Mouse (Mus musculus): ENCODE results near the gene Kif22. TPM values are rescaled to one million over a fixed set of nuclear protein-coding genes. Genes with fewer than 3 reads are reported as not detected.
A peak's percentile ranks its signal among the peaks of the same experiment; 100 is the strongest.

Kif22 gene
- polyA plus RNA-seq, 1 experiment from 2014 or later: 180 TPM

- Histone ChIP-seq H3K9me3 (ENCODE audit: low read depth, low read length) (no peaks in the 10 kb centered on the region), H3K36me3 (ENCODE audit: insufficient read depth) (peaks cover 38% of the 10 kb centered on the region), H3K9ac (no peak overlapping the region), H3K4me1 (ENCODE audit: insufficient read depth) (peaks cover 5% of the 10 kb centered on the region; the same call in 1 of the 2 replicates), H3K27me3 (ENCODE audit: insufficient read depth, low read length) (no peaks in the 10 kb centered on the region), H3K27ac (ENCODE audit: low read depth) (no peak overlapping the region), H3K4me2 (no peak overlapping the region), H3K4me3 (ENCODE audit: low read depth, low read length) (no peak overlapping the region)
- ATAC-seq (ENCODE audit: insufficient read depth) (no peak), DNase-seq (no peak)
- TF ChIP-seq CTCF (IDR thresholded peaks at IDR 0.05; ENCODE audit: low read depth): no peak
- WGBS: 86% methylated on average over 2 of the region's 2 CpGs
These were observed 31.2 kb downstream of the Kif22 start for GRCm38 (mm10) chr7:127011051-127011450.

- TF ChIP-seq CTCF (IDR thresholded peaks at IDR 0.05; ENCODE audit: low read depth): no peak
- H3K4me2 ChIP-seq: no peak overlapping the region
- no peaks in the 10 kb centered on the region for H3K4me1 ChIP-seq (ENCODE audit: insufficient read depth)
- H3K27ac ChIP-seq (ENCODE audit: low read depth): peak overlapping the region; percentile 46; the same call in 1 of the 2 replicates
- H3K9me3 ChIP-seq (ENCODE audit: low read depth, low read length): no peaks in the 10 kb centered on the region
- no peaks in the 10 kb centered on the region for H3K27me3 ChIP-seq (ENCODE audit: insufficient read depth, low read length)
- ATAC-seq (ENCODE audit: insufficient read depth) (no peak), DNase-seq (no peak)
- H3K36me3 ChIP-seq (ENCODE audit: insufficient read depth): peaks cover 25% of the 10 kb centered on the region; the same call in 1 of the 2 replicates
- WGBS: 78% methylated on average over 17 of the region's 17 CpGs
- no peak overlapping the region for H3K4me3 ChIP-seq (ENCODE audit: low read depth, low read length)
- H3K9ac ChIP-seq: 0 out of 2 replicates have a peak overlapping the region, but pooled peaks have one; percentile 29
These were observed 32.8 kb downstream of the Kif22 start for GRCm38 (mm10) chr7:127009307-127010085.

- H3K9ac ChIP-seq: peak overlapping the region; percentile 29
- DNase-seq: peak; percentile 63
- no peak overlapping the region for H3K4me3 ChIP-seq (ENCODE audit: low read depth, low read length)
- TF ChIP-seq CTCF (IDR thresholded peaks at IDR 0.05; ENCODE audit: low read depth): no peak
- peak; percentile 80 for ATAC-seq (ENCODE audit: insufficient read depth)
- H3K27me3 ChIP-seq (ENCODE audit: insufficient read depth, low read length): no peaks in the 10 kb centered on the region
- no peaks in the 10 kb centered on the region for H3K4me1 ChIP-seq (ENCODE audit: insufficient read depth)
- H3K36me3 ChIP-seq (ENCODE audit: insufficient read depth): peaks cover 17% of the 10 kb centered on the region; the same call in 1 of the 2 replicates
- H3K27ac ChIP-seq (ENCODE audit: low read depth): peak overlapping the region; percentile 63
- no peaks in the 10 kb centered on the region for H3K9me3 ChIP-seq (ENCODE audit: low read depth, low read length)
- WGBS: 43% methylated on average over 9 of the region's 9 CpGs
- H3K4me2 ChIP-seq: no peak overlapping the region
These were observed 33.8 kb downstream of the Kif22 start for GRCm38 (mm10) chr7:127008239-127009019.

- no peak for TF ChIP-seq CTCF (IDR thresholded peaks at IDR 0.05; ENCODE audit: low read depth)
- Histone ChIP-seq H3K4me3 (ENCODE audit: low read depth, low read length) (no peak overlapping the region), H3K36me3 (ENCODE audit: insufficient read depth) (peaks cover 7% of the 10 kb centered on the region; the same call in 1 of the 2 replicates), H3K27ac (ENCODE audit: low read depth) (no peak overlapping the region), H3K4me1 (ENCODE audit: insufficient read depth) (no peaks in the 10 kb centered on the region), H3K27me3 (ENCODE audit: insufficient read depth, low read length) (no peaks in the 10 kb centered on the region), H3K9me3 (ENCODE audit: low read depth, low read length) (no peaks in the 10 kb centered on the region), H3K4me2 (no peak overlapping the region), H3K9ac (no peak overlapping the region)
- ATAC-seq (ENCODE audit: insufficient read depth) (no peak), DNase-seq (no peak)
- 75% methylated on average over 6 of the region's 6 CpGs for WGBS
These were observed 34.8 kb downstream of the Kif22 start for GRCm38 (mm10) chr7:127007313-127008024.

GRCm38 (mm10) chr7:127004122-127004875 is 38.0 kb downstream of the Kif22 start:
- ATAC-seq (ENCODE audit: insufficient read depth): no peak
- no peak for DNase-seq
- Histone ChIP-seq H3K4me2 (no peak overlapping the region), H3K4me3 (ENCODE audit: low read depth, low read length) (no peak overlapping the region), H3K27me3 (ENCODE audit: insufficient read depth, low read length) (no peaks in the 10 kb centered on the region), H3K9ac (no peak overlapping the region), H3K4me1 (ENCODE audit: insufficient read depth) (no peaks in the 10 kb centered on the region), H3K27ac (ENCODE audit: low read depth) (no peak overlapping the region), H3K9me3 (ENCODE audit: low read depth, low read length) (no peaks in the 10 kb centered on the region), H3K36me3 (ENCODE audit: insufficient read depth) (no peaks in the 10 kb centered on the region)
- TF ChIP-seq CTCF (IDR thresholded peaks at IDR 0.05; ENCODE audit: low read depth): peak; percentile 26
- 76% methylated on average over 4 of the region's 4 CpGs for WGBS

- no peak overlapping the region for H3K9ac ChIP-seq
- ATAC-seq (ENCODE audit: insufficient read depth) (no peak), DNase-seq (no peak)
- no peak overlapping the region for H3K27ac ChIP-seq (ENCODE audit: low read depth)
- no peak overlapping the region for H3K4me2 ChIP-seq
- WGBS: 78% methylated on average over 5 of the region's 5 CpGs
- no peaks in the 10 kb centered on the region for H3K4me1 ChIP-seq (ENCODE audit: insufficient read depth)
- no peaks in the 10 kb centered on the region for H3K36me3 ChIP-seq (ENCODE audit: insufficient read depth)
- H3K9me3 ChIP-seq (ENCODE audit: low read depth, low read length): no peaks in the 10 kb centered on the region
- TF ChIP-seq CTCF (IDR thresholded peaks at IDR 0.05; ENCODE audit: low read depth): no peak
- H3K4me3 ChIP-seq (ENCODE audit: low read depth, low read length): no peak overlapping the region
- no peaks in the 10 kb centered on the region for H3K27me3 ChIP-seq (ENCODE audit: insufficient read depth, low read length)
These were observed 38.7 kb downstream of the Kif22 start for GRCm38 (mm10) chr7:127003620-127004019.

Data from lung, embryonic 14.5 days (tissue).